Mouse (Mus musculus) G1E (cell line): ENCODE results near the gene Ucma.

Experiments
- CTCF ChIP-seq: IDR thresholded peaks from 2 replicates; pipeline ENCODE4 v1.5.1; 2012; ENCODE audit warnings: low read depth, low read length, inconsistent platforms, mixed read lengths
- POLR2AphosphoS5 ChIP-seq: IDR thresholded peaks from 2 replicates; pipeline ENCODE4 v1.6.1; 2012; ENCODE audit warnings: low read depth, low read length, inconsistent platforms; ENCODE audit not compliant: insufficient replicate concordance
- TAL1 ChIP-seq: conservative IDR thresholded peaks from 2 replicates; pipeline ENCODE4 v1.6.1; 2012; ENCODE audit warnings: low read depth, low read length, inconsistent platforms, mixed read lengths

DNA sequence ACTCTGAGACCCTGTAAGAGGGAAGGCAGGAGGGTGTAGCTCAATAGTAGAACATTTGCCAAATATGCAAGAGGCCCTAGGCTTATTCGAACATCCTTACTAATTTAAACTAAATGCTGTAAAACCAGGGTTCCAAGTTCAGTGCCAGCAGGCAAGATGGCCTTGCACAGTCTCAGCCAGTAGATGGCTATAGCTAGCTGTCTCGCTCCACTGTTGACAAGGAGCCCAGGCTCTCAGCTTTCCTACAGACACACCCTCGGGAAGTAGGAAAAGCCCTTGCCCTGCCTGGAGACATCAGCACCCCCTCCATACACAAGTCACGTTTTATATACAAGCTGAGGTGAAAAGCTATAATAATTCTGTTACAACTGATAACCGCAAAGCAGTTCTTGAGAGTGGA is 56.7 kb downstream of the Ucma start:
- TF ChIP-seq CTCF, result no peak
- no peak for TF ChIP-seq POLR2AphosphoS5
- TF ChIP-seq TAL1, result no peak
